Mouse (Mus musculus) bone marrow, adult 2 months (tissue): ENCODE data around the gene Tmem215.

Experiments
- CTCF ChIP-seq: fragments of 200-500 bp; IDR thresholded peaks from 2 replicates; pipeline ENCODE4 v1.5.1; 2011; ENCODE audit warnings: low read length, control low read depth; ENCODE audit not compliant: control insufficient read depth, insufficient read depth
- POLR2A ChIP-seq: fragments of 200-500 bp; IDR thresholded peaks from 2 replicates; pipeline ENCODE4 v1.6.1; 2011; ENCODE audit warnings: low read depth, mild to moderate bottlenecking, control low read depth, low read length, borderline replicate concordance; ENCODE audit not compliant: control insufficient read depth

DNA sequence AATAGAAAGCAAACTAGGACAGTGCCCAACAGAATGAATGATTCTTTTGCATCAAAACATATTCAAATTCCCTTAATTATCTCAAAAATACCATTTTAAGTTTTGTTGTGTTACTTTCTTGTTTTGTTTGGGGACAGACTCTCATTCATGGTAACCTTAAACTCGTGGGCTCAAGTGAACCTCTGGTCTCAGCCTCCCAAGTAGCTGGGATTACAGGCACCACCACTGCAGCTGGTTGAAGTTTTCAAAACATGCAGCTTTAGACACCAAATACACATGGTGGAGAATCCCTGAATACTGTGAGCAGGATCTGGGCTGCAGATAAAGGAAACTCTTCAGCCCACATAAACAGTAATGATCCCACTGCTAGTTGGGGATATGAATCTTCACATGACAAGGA is 37.6 kb upstream of the Tmem215 start:
- TF ChIP-seq POLR2A (no peak), CTCF (no peak)
